Mouse (Mus musculus): ENCODE results near the gene Dnajc28.

The Dnajc28 gene

GRCm38 (mm10) chr16:91632940-91633339, 14.1 kb upstream of the Dnajc28 start:
- no peak for DNase-seq (ENCODE audit: extremely low spot score)

GRCm38 (mm10) chr16:91632439-91632838, 13.6 kb upstream of the Dnajc28 start:
- no peak for DNase-seq (ENCODE audit: extremely low spot score)

GRCm38 (mm10) chr16:91630584-91630983, 11.8 kb upstream of the Dnajc28 start:
- no peak for DNase-seq (ENCODE audit: extremely low spot score)

- DNase-seq (ENCODE audit: extremely low spot score), result no peak
Measured at GRCm38 (mm10) chr16:91629749-91630148, 10.9 kb upstream of the Dnajc28 start.

GRCm38 (mm10) chr16:91628673-91629072, 9.8 kb upstream of the Dnajc28 start:
- DNase-seq (ENCODE audit: extremely low spot score), result no peak

- DNase-seq (ENCODE audit: extremely low spot score), result no peak
Measured at GRCm38 (mm10) chr16:91627831-91628230, 9.0 kb upstream of the Dnajc28 start.

- no peak for DNase-seq (ENCODE audit: extremely low spot score)
Measured at GRCm38 (mm10) chr16:91623074-91623473, 4.2 kb upstream of the Dnajc28 start.

GRCm38 (mm10) chr16:91620991-91621390, 2.2 kb upstream of the Dnajc28 start:
- DNase-seq (ENCODE audit: extremely low spot score), result no peak

- no peak for DNase-seq (ENCODE audit: extremely low spot score)
Measured at GRCm38 (mm10) chr16:91620185-91620584, 1.4 kb upstream of the Dnajc28 start.

GRCm38 (mm10) chr16:91614552-91614951, 4.3 kb downstream of the Dnajc28 start:
- DNase-seq (ENCODE audit: extremely low spot score), result no peak

- DNase-seq (ENCODE audit: extremely low spot score), result no peak
Measured at GRCm38 (mm10) chr16:91612525-91612924, 6.3 kb downstream of the Dnajc28 start.

- no peak for DNase-seq (ENCODE audit: extremely low spot score)
Measured at GRCm38 (mm10) chr16:91611248-91611647, 7.6 kb downstream of the Dnajc28 start.

- no peak for DNase-seq (ENCODE audit: extremely low spot score)
Measured at GRCm38 (mm10) chr16:91609501-91610245, 9.2 kb downstream of the Dnajc28 start.

- DNase-seq (ENCODE audit: extremely low spot score), result no peak
Measured at GRCm38 (mm10) chr16:91606958-91607357, 11.9 kb downstream of the Dnajc28 start.

GRCm38 (mm10) chr16:91605156-91605555, 13.7 kb downstream of the Dnajc28 start:
- DNase-seq (ENCODE audit: extremely low spot score), result no peak

- DNase-seq (ENCODE audit: extremely low spot score), result no peak
Measured at GRCm38 (mm10) chr16:91601693-91602092, 17.1 kb downstream of the Dnajc28 start.

GRCm38 (mm10) chr16:91601081-91601480, 17.7 kb downstream of the Dnajc28 start:
- no peak for DNase-seq (ENCODE audit: extremely low spot score)

GRCm38 (mm10) chr16:91599242-91599641, 19.6 kb downstream of the Dnajc28 start:
- DNase-seq (ENCODE audit: extremely low spot score), result no peak

- DNase-seq (ENCODE audit: extremely low spot score), result peak; percentile 98
Measured at GRCm38 (mm10) chr16:91597672-91598010, 21.2 kb downstream of the Dnajc28 start, which contains the start of gene Tmem50b. Tmem50b (minus strand) TSS chr16:91597800.

- peak; percentile 56 for DNase-seq (ENCODE audit: extremely low spot score)
Measured at GRCm38 (mm10) chr16:91596779-91597671, 21.8 kb downstream of the Dnajc28 start.

GRCm38 (mm10) chr16:91596397-91596778, 22.4 kb downstream of the Dnajc28 start:
- DNase-seq (ENCODE audit: extremely low spot score), result no peak

- no peak for DNase-seq (ENCODE audit: extremely low spot score)
Measured at GRCm38 (mm10) chr16:91595076-91595475, 23.8 kb downstream of the Dnajc28 start.

- DNase-seq (ENCODE audit: extremely low spot score), result no peak
Measured at GRCm38 (mm10) chr16:91593262-91593661, 25.6 kb downstream of the Dnajc28 start.

All from embryo, embryonic 9.5 days (tissue).